Mouse (Mus musculus) limb, embryonic 14.5 days (tissue): ENCODE results near the gene Usp9x. TPM values are rescaled to one million over a fixed set of nuclear protein-coding genes. Genes with fewer than 3 reads are reported as not detected.

Experiments
- ATAC-seq: fragments of 200-750 bp; cut with Nextera tagmentation; 2 replicates; pipeline ENCODE4 v1.8.0; 2017; ENCODE audit warnings: low read depth, moderate number of reproducible peaks, moderate TSS enrichment; ENCODE audit not compliant: low FRiP score
- DNase-seq: peaks from one replicate; pipeline ENCODE4 v3.0.0-alpha.2; 2015; ENCODE audit warnings: low spot score
- H3K27ac ChIP-seq: fragments of 300-500 bp; sonication (generic); replicated peaks from 2 replicates; pipeline ENCODE4 v1.5.1; 2014; ENCODE audit warnings: low read depth, mild to moderate bottlenecking, low read length, moderate library complexity, mixed read lengths
- H3K27me3 ChIP-seq: fragments of 300-500 bp; sonication (generic); 2 replicates; pipeline ENCODE4 v1.6.1; 2014; ENCODE audit warnings: low read length, mixed read lengths; ENCODE audit not compliant: control insufficient read depth, insufficient read depth
- H3K36me3 ChIP-seq: fragments of 300-500 bp; sonication (generic); 2 replicates; pipeline ENCODE4 v1.6.1; 2014; ENCODE audit warnings: mild to moderate bottlenecking, low read length, moderate library complexity, mixed read lengths; ENCODE audit not compliant: control insufficient read depth, insufficient read depth
- H3K4me1 ChIP-seq: fragments of 300-500 bp; sonication (generic); 2 replicates; pipeline ENCODE4 v1.6.1; 2014; ENCODE audit warnings: antibody characterized with exemption, low read length, mixed read lengths; ENCODE audit not compliant: control insufficient read depth, insufficient read depth
- H3K4me2 ChIP-seq: fragments of 300-500 bp; sonication (generic); replicated peaks from 2 replicates; pipeline ENCODE4 v1.6.1; 2014; ENCODE audit warnings: low read depth, mild to moderate bottlenecking, low read length, moderate library complexity; ENCODE audit not compliant: severe bottlenecking
- H3K4me3 ChIP-seq: fragments of 300-500 bp; sonication (generic); replicated peaks from 2 replicates; pipeline ENCODE4 v1.5.1; 2014; ENCODE audit warnings: low read length
- H3K9ac ChIP-seq: fragments of 300-500 bp; sonication (generic); 2 replicates; pipeline ENCODE4 v1.6.1; 2014; ENCODE audit warnings: mild to moderate bottlenecking, low read depth, low read length, moderate library complexity; ENCODE audit not compliant: severe bottlenecking
- H3K9me3 ChIP-seq: fragments of 300-500 bp; sonication (generic); 2 replicates; pipeline ENCODE4 v1.6.1; 2016; ENCODE audit warnings: low read length; ENCODE audit not compliant: control insufficient read depth
- POLR2A ChIP-seq: fragments of 200-500 bp; IDR thresholded peaks from 2 replicates; pipeline ENCODE4 v1.8.0; 2012; ENCODE audit warnings: inconsistent platforms, mild to moderate bottlenecking, moderate library complexity, borderline replicate concordance; ENCODE audit not compliant: insufficient read depth, insufficient read length; ENCODE audit errors: extremely low read depth
- WGBS: fragments of 180-500 bp; shearing (Covaris S2); extraction: QIAGEN DNeasy Blood & Tissue Kit; methylation state at CpG from one replicate; pipeline ENCODE4 v1.1.7; 2014; 5-methylcytosine and 5-hydroxymethylcytosine counted together
- polyA plus RNA-seq, 2 experiments: library from polyadenylated mRNA; depleted of rRNA in 1 of 2; stranded (reverse) in 1 of 2; unstranded in 1 of 2; fragments of >200 nt; fragmentation: Nextera tagmentation in 1 of 2; extraction: Ambion mirVana in 1 of 2; gene quantifications; 2 replicates each; pipeline versions ENCODE4 v1.2.1 to v1.2.3; 2012 to 2014

Gene Usp9x
- polyA plus RNA-seq (2012; rRNA removed) (33.0 and 38.2 TPM in 2 replicates), polyA plus RNA-seq (2014; fragmentation: Nextera tagmentation; extraction: Ambion mirVana) (55.5 and 58.4 TPM in 2 replicates)

DNA sequence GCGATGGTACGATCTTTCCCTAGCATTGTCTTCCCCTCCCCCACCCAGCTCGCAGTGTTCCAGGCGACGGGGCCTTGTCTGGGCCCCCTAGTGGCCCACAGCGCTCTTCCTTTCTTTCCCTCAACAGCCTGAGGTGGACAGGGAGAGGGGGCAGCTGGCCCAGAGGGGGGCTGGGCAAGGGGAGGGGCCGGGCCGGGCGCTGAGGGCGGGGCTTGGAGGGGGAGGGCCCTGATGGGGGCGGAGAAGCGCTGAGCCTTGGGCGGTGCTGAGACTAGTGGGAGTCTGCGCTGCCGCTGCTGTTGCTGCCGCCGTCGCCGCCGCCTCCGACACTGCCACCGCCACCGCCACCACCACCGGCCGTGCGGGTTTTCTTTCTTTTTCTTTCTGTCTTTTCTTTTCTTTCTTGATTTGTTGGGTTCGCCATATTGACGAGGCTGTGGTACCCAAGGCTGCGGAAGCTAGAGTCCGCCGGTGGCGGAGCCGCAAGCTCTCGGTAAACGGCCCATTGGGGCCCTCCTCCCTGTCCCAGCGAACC, at the start of gene Usp9x:
Gene Usp9x, plus strand, starts transcription at position 258 of the 535 bp plus-strand sequence.
- peak; percentile 89 for ATAC-seq

GRCm38 (mm10) chrX:13022547-13023310, 48.6 kb upstream of the Usp9x start:
- Histone ChIP-seq H3K4me2 (no peak overlapping the region), H3K9me3 (no peaks in the 10 kb centered on the region), H3K4me3 (no peak overlapping the region), H3K4me1 (no peaks in the 10 kb centered on the region), H3K9ac (no peak overlapping the region), H3K36me3 (no peaks in the 10 kb centered on the region), H3K27me3 (no peaks in the 10 kb centered on the region), H3K27ac (no peak overlapping the region)
- no peak for TF ChIP-seq POLR2A
- no peak for ATAC-seq
- no peak for DNase-seq
- 83% methylated on average over 5 of the region's 5 CpGs for WGBS

More for the DNA sequence above, at the start of gene Usp9x:
- peak within 1 kb of the TSS; percentile 96 for H3K27ac ChIP-seq
- no peaks in the 10 kb centered on the region for H3K36me3 ChIP-seq
- no peaks in the 10 kb centered on the region for H3K4me1 ChIP-seq
- H3K4me2 ChIP-seq = peak within 1 kb of the TSS; percentile 47
- H3K9ac ChIP-seq = peak within 1 kb of the TSS; percentile 82
- DNase-seq = peak; percentile 87
- 0 out of 2 replicates have a peak, but pooled peaks have one; percentile 3 for TF ChIP-seq POLR2A
- H3K4me3 ChIP-seq = peak within 1 kb of the TSS; percentile 64
- 17% methylated on average over 31 of the region's 36 CpGs for WGBS
- H3K27me3 ChIP-seq = 0 out of 2 replicates have a peak, but pooled peaks cover 4% of the 10 kb centered on the region
- H3K9me3 ChIP-seq = no peaks in the 10 kb centered on the region

GRCm38 (mm10) chrX:13024539-13025202, 46.6 kb upstream of the Usp9x start:
- 70% methylated on average over 1 of the region's 1 CpGs for WGBS
- Histone ChIP-seq H3K9ac (no peak overlapping the region), H3K4me3 (no peak overlapping the region), H3K4me1 (no peaks in the 10 kb centered on the region), H3K27me3 (no peaks in the 10 kb centered on the region), H3K4me2 (no peak overlapping the region), H3K36me3 (no peaks in the 10 kb centered on the region), H3K27ac (no peak overlapping the region), H3K9me3 (no peaks in the 10 kb centered on the region)
- no peak for TF ChIP-seq POLR2A
- no peak for DNase-seq
- no peak for ATAC-seq

- no peak for TF ChIP-seq POLR2A
- DNase-seq = no peak
Observed at GRCm38 (mm10) chrX:13025286-13025685, 46.0 kb upstream of the Usp9x start.

DNA sequence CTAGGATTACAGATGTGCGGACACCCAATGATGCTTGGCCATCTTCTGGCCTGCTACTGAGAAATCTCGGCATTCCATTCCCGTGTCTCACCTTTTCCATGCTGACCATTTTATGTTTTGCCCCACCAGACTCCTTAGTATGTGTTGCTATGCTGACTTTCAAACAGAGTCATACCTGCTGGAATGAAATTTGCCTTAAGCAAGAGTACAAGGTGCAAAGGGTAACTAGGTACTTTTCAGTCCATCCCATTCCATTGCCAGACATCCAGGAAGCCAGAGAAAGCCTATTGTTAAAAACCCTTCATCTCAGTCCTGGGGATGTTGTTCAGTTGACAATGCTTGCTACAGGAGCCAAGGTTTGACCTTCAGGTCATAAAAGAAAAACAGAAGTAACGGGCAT, 43.1 kb upstream of the Usp9x start:
- DNase-seq (no peak), ATAC-seq (no peak)
- Histone ChIP-seq H3K4me1 (no peaks in the 10 kb centered on the region), H3K36me3 (no peaks in the 10 kb centered on the region), H3K27ac (no peak overlapping the region), H3K9me3 (no peaks in the 10 kb centered on the region), H3K4me2 (no peak overlapping the region), H3K9ac (no peak overlapping the region), H3K4me3 (no peak overlapping the region), H3K27me3 (no peaks in the 10 kb centered on the region)
- 81% methylated on average over 4 of the region's 4 CpGs for WGBS
- TF ChIP-seq POLR2A = no peak

More at GRCm38 (mm10) chrX:13025286-13025685, 46.0 kb upstream of the Usp9x start:
- no peak for ATAC-seq
- Histone ChIP-seq H3K27ac (no peak overlapping the region), H3K9ac (no peak overlapping the region), H3K36me3 (no peaks in the 10 kb centered on the region), H3K4me1 (no peaks in the 10 kb centered on the region), H3K27me3 (no peaks in the 10 kb centered on the region), H3K9me3 (no peaks in the 10 kb centered on the region), H3K4me3 (no peak overlapping the region), H3K4me2 (no peak overlapping the region)
- WGBS = 82% methylated on average over 8 of the region's 8 CpGs
